Mouse (Mus musculus): Measurements from ENCODE around the gene Ell.

Ell gene

DNA sequence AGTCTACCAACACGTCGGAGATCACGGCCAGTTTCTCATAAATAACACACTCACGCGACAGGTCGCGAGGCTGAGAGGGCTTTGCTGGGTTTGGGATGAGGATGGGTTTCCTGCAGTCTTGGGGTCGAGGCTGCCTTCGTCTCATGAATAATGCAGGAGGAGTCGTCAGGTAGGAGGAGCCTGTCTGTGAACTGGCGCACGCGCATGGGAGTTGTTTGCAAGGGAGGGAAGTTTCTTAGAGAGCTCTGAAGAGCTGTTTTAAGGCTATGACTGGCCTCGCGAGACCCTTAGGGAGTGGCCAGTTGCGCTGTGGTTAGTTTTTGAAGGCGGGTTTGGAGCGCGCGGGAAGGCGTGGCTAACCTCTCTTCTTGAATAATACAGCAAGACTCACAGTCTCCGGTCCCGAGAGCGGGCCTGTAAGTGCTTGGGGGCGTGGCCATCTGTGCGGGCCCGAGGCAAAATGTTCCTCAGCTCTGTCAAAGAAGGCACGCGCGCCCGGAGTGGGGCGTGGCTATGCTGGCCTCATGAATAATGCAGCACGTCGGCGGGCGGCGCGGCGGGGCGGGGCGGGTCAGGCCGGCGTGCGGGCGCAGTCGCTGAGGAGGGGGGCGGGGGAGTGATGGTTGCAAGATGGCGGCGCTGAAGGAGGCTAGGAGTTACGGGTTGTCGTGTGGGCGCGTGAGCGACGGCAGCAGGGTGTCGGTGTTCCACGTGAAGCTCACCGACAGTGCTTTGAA is at the start of gene Ell:
Gene Ell, plus strand, starts transcription at position 381 of the 737 bp plus-strand sequence.
- peak; percentile 100 for DNase-seq (ENCODE audit: low read depth)

DNA sequence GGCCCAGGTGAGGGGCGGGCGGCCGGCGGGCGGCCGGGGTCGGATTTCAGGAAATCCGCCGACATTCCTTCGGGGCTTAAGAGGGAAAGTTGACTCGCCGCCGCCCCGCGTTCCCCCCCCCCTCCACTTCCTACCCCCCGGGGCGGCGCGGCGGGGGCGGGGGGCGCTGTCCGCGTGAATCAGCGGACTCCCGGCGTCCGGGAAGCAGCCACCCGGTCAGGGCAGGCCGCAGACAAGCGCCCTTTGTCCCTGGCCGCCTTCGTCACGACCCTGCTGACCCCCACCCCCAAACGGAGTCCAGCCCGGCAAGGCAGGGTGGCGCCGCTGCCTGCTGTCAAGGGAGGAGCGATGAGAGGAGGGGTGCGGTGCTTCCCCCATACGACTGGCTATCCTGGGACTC is 49.7 kb upstream of the Ell start:
- no peak for DNase-seq (ENCODE audit: low read depth)

DNA sequence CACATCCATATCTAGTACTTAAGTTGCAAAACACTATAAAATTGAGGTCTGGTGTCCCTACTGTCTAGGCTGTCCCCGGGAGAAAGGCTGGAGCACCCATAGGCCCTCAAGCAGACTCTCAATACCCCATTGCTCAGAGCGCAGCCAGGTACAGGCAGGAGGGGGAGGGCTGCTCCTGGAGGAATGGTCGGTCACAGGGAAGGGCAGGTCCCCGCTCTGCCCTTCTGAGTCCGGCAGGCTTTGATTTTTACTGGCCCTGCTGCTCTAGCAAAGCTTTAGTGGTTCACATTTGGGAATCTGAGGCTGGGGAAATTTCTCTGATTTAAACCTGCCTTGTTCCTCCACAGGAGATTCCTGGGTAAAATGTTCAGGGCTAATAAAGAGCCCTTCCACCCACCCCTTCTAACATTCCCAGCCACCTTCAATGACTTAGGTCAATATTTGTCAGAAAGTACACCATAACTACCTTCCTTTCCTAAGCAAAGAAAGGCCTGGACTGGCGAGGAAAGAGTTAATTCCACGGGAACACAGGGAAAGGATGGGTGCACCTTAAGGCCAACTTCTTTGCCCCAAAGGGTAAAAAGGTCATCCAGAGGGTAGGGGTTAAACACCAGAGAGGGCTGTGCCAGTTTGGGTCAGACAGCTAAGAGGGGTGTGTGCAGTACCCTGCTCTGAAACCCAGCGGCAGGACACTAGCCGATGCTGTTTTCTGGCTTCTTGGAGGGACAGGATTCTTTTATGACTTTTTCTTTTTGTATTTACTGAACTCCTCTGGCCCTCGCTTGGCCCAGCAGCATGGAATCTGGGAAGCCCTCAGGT is 49.0 kb upstream of the Ell start:
- DNase-seq (ENCODE audit: low read depth) = no peak

DNA sequence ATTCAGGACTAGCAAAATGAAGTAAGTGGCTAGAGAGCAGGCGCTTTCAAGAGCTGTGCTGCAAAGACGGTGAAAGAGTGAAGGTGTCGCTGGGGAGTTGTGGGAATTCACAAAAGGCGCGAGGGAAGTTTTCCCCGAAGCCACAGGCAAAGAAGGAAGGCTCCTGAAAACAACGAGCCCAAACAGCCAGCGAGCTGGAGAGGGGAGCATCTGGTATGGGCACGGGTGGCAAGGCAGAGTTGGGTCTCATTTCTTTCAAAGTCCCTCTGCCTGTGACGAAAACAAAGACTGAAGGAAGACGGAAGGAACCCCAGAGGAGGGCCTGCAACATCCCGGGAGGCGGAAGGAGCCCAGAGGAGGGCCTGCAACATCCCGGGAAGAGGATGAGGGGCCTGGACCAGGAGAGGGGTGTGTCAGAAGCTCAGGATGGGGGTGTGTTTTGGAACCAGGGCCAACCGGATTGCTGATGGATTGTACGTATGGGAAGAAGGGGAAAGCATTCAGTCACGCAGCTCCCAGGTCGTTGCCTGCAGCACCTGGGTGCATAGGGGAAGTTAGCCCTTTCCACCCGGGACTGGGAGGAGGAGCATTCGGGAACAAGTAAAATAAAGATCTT is 48.3 kb upstream of the Ell start:
- DNase-seq (ENCODE audit: low read depth) = no peak

DNA sequence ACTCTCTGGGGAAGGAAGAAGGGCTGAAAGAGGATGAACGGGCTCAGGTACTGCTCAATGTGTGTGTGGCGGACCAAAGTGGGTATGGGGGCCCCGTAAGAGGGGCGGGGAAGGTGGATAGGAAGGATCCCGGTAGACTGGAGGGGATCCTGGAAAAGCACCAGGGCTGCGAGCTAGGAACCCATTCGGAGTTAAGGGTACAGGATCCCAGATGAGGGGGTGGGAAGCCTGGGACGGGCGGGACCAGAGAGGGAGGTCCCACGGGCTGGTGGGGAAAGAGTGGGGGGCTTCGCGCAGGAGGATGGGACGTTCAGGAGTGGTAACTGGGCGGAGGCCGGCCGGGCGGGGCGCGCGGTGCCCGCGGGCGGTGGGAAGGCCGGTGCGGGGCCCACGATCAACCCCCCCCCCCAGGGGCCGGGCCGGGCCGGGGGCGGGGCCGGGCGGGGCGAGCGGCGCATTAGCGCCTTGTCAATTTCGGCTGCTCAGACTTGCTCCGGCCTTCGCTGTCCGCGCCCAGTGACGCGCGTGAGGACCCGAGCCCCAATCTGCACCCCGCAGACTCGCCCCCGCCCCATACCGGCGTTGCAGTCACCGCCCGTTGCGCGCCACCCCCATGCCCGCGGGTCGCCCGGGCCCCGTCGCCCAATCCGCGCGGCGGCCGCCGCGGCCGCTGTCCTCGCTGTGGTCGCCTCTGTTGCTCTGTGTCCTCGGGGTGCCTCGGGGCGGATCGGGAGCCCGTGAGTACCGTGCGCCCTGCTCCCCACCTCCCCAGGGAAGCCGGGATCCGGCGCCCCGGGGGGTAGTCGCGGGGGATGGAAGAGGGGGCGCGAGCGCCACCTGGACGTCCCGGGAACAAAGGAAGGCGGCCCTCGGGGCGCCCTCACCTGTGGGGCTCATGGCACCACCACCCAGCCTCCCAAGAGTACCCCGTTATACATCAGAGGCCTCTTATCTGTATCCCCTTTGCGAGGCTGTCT is 46.3 kb upstream of the Ell start, which contains the start of gene Crlf1:
Gene Crlf1, plus strand, starts transcription at position 495 of the 977 bp plus-strand sequence.
- DNase-seq (ENCODE audit: low read depth) = no peak

DNA sequence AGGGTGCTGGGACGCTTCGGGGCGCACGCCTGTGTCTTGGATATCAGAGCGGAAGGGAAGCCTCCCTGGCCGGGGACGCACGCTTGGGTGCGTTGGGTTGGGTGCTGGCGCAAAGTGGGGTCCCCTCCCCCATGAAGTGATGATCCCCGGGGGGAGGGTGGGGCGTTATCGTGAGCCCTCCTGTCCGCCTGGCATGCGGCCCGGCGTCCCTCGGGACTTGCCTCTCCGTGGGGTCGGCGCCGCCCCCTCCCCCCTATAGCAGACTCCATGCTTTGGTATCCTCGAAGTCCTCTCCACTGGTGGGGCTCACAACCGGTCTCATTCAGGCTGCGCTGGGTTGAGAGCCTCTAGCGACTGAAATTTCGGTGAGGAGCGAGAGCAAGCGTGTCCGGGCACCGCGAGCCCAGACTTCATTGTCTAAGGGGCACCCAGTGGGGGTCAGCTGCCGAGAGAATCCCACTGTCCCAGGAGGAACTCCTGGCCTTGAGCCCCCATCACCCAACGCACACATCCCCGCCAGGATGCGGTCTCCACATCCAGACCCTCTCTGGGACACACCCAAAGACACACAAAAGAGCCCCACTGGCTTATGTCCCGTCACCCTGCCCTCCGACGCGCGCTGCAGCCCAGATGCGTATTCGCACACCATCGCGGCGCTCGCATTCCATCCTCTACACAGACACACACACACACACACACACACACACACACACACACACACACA is 45.4 kb upstream of the Ell start:
- DNase-seq (ENCODE audit: low read depth) = no peak

DNA sequence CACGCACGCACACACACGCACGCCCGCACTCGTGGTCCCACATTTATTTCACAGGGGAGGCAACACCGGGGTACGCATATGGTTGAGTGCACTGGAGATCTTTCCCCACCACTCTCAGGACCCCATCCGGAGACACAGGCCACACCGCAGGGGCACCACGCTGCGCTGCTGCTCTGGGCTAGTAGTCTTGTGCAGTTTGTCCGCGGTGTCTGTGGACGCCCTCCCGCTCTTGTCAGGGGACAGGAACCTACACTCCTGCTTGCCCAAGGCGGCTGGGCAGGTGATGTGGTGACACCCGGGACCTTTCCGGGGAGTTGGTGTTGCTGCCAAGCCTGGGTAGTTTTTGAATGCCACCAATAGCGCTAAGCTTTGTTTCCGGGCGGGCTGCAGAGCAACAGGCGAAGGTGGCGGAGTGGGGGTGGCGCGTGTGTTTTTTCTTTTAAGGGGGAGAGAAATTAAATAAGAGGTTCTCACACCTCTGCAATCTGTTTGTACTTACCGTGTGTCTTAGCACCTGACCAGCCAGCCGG is 44.8 kb upstream of the Ell start:
- DNase-seq (ENCODE audit: low read depth) = no peak

DNA sequence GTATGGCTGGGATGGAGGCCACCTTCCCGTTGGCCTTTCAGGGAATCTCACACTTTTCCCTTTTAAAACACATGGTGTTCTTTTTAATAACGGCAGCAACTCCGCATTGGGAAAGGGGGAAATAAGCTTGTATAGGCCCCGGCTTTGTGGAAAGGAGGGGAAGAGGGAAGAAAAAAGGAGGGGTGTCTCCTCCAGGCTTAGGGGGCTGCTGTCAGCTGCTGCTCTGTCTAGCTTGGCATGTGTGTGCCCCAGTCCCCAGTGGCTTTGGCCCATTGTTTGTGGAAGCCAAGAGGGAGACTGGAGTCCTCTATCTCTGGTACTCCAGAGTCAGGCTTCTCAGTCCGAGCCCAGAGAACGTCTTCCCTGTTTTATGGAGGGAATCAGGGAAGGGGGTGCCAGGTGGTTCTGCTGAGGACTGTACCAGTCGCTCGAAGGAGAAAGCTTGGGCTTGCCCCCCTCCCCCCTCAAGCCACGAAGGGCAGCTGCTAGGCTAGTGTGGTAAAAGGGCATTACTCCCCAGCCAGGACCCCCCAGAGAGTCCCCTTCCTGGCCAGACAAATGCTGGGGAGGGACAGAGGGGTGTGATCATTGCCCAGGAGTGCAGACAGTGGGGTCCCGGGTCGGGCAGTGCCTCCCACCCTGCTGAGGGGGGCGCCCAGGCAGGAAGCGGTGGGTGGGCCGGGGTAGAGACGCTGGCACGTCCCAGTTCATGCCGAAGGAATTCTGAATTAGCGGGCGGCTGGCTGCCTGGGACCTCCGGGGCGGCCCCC is 44.1 kb upstream of the Ell start:
- no peak for DNase-seq (ENCODE audit: low read depth)

DNA sequence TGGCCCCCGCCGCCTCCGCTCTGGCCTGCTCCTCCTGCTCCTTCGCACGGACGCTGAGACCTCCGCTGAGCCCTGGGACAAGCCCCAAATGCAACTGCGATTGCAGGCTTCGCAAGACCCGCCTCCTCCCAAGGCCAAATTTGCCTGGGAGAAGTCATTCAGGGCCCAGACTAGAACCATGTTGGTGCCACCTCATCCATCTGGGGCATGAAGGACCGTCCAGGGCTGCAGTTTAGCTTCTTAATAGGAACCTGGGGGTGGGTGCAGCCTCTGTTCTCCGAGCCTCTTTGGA is 43.5 kb upstream of the Ell start:
- no peak for DNase-seq (ENCODE audit: low read depth)

DNA sequence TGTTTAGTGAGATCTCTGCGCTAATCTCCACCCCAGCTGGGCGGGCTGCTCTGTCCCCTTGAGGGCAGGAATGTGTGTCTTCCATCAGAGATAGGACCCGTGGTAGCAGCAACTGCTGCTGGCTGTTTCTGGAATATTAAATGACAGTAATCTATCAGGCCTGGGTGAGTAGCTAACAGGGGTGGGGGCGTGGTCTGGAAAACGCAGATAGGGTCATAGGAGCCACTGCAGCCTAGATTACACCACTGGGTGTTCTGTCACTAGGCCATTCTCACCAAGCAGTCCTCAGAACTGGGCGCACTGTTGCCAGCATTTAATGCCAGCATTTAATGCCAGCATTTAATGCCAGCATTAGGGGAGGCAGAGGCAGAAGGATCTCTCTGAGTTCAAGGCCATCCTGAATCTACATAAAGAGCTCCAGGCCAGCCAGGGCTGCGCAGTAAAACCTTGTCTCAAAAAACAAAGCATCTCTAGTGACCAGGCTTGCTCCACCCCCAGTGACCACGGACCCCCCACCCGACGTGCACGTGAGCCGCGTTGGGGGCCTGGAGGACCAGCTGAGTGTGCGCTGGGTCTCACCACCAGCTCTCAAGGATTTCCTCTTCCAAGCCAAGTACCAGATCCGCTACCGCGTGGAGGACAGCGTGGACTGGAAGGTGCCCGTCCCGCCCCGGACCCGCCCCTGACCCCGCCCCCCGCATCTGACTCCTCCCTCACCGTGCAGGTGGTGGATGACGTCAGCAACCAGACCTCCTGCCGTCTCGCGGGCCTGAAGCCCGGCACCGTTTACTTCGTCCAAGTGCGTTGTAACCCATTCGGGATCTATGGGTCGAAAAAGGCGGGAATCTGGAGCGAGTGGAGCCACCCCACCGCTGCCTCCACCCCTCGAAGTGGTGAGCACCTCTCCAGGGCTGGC is 38.6 kb upstream of the Ell start:
- no peak for DNase-seq (ENCODE audit: low read depth)

DNA sequence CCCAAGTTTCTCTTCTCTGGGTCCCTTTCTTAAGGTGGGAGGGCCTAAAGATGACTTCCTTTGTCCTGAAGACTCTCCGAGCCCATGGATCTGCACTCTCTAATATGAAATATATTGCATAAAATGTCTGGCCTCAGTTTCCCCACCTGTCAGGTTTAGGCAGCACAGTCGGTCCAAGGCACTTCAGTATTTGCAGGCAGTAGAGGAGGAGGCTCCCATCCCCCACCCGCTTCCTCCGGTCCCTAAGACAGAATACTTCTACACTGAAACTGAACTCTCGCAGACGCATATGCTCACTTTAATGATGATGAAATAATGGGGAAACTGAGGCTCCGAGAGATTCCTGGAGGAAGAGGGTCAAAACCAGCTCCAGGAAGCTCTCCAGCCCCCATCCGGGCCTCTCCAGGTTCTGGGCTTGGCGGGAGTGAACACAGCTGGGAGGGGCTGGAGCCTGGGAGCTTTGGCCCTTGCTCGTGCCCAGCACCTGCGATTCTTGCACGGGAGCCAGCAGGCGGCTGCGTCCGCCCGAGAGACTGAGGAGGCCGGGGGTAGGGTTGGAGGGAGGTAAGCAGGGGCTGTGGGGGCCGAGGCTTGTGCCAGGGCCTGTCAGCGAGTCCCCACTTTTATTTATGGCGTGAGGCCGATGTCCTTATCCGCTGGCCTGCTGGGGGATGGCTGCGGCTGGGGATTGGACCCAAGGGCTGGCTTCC is 37.3 kb upstream of the Ell start:
- DNase-seq (ENCODE audit: low read depth) = no peak

DNA sequence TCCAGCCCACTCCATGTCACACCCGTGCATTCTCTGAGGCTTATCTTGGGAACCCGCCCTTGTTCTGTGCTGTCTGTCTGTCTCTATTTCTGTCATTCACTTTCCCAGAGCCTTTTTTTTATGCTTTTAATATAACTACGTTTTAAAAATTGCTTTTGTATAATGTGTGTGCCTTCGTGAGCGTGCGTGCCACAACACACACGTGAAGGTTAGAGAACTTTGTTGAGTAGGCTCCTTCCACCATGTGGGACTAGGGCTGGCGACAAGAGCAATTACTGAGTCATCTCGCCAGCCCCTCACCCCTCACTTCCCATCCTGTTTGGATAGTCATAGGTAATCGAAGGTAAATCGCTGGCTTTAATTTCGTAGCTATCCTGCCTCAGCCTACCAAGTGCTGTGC is 36.7 kb upstream of the Ell start:
- DNase-seq (ENCODE audit: low read depth) = no peak

DNA sequence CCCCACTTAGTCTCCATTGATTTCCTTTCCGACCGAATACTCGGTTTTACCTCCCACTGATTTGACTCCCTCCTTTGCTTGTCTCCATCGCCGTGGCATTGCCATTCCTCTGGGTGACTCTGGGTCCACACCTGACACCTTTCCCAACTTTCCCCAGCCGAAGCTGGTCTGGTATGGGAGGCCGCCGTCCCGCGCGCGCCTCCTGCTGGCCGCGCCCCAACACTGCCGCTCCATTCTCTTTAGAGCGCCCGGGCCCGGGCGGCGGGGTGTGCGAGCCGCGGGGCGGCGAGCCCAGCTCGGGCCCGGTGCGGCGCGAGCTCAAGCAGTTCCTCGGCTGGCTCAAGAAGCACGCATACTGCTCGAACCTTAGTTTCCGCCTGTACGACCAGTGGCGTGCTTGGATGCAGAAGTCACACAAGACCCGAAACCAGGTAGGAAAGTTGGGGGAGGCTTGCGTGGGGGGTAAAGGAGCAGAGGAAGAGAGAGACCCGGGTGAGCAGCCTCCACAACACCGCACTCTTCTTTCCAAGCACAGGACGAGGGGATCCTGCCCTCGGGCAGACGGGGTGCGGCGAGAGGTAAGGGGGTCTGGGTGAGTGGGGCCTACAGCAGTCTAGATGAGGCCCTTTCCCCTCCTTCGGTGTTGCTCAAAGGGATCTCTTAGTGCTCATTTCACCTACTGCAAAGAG is 36.1 kb upstream of the Ell start:
- no peak for DNase-seq (ENCODE audit: low read depth)

DNA sequence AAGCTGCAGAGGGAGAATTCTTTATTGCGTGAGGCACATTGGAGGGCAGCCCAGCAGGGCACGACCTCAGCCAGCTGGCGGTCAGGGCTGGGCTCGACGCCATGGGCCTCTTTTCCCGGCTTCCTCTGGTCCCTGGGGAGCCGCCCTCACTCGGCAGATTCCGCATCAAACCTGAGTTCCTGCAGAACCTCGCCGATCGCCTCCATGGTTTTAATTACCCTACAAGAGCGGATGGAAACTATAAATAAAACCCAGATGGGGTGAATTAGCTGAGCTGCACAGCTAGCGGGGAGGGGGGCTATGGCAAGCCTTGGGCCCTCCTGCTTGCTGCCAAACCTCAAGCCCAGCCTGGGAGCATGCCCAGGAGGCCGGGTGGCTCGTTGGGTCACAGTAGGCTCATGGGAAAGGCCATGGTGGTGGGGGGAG is 35.0 kb upstream of the Ell start:
- no peak for DNase-seq (ENCODE audit: low read depth)

DNA sequence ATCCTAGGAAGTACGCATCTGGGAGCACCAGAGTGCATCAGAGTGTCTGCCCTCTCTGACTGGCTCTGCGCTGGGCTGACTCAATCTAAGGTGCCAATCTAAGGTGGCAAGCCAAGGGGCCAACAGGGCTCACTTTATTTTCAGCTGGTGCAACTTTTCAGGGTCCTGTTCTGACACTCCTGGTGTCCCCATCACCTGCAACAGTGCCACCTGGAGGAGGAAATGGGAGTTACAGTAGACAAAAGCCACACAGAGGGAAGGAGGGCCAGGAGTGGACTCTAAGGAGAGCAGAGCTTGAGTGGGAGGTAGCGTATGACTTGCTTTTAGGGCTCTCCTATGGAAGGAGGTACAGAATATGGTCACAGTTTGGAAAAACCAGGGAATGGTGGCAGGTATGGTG is 34.4 kb upstream of the Ell start:
- peak; percentile 88 for DNase-seq (ENCODE audit: low read depth)

DNA sequence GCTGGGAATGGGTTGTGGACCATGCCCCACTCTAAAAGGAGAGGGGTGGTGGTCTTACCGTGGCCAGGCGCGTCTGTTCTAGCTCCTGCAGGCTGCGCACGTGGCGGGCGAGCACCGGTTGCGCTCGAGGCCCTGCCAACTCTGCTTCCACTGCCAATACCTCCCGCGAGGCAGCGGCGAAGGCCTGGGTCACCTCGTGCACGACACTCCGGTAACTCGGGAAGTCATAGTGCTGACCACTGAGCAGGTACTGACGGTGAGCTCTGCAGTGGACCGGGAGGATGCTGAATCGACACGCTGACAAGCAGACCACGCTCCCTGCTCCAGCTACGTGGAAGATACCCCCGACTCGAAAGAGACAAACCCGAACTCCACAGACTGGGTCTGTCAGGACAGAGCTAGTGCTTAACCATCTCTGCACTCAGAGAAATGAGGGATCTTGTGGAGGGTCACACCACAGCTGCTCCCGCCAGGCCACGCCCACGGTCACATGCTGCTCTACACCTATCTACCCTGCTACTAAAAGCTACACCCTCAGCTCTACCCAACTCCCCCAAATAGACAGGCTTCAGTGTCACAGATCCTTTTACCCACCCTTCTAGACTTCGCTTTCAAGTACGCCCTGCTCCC is 33.4 kb upstream of the Ell start:
- no peak for DNase-seq (ENCODE audit: low read depth)

DNA sequence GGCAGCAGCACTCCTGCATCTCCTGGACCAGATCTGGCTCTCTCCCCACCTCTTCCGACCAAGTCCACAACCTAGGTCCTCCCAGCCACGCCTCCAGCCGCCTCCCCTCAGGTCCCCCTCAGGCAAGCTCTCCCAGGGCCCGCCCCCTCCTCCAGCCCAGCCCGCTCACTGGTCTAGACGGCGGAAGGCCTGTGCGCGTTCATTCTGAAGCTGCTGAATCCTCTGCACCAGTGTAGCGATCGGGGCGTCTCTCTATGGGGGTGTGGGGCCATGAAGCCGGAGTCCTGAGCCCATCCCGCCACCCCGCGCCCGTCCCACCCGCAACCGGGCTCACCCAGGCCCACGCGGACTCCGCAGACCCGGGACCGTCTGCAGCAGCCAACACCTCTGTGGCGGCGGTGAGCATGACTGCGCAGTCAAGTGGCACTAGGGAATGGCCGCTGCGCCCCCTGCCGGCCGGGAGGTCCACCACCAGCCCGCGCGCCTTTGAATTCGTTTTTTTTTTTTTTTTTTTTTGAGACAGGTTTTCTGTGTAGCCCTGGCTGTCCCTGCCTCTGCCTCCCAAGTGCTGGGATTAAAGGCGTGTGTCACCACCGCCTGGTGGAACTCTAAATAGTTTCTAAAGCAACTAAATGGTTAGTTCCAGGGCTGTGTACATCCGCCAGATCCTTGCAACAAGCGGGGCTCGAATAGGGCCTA is 32.8 kb upstream of the Ell start, which contains the start of gene Rex1bd:
Gene Rex1bd, minus strand, starts transcription at position 425 of the 699 bp plus-strand sequence.
- peak; percentile 90 for DNase-seq (ENCODE audit: low read depth)

Data from c-Kit-positive CD71-negative TER-119-negative erythroid progenitor cells, embryonic 14.5 days (primary cell).